Mouse (Mus musculus): ENCODE measurements around the gene Tmem140. TPM values are rescaled to one million over a fixed set of nuclear protein-coding genes. Genes with fewer than 3 reads are reported as not detected.

Gene Tmem140
- polyA plus RNA-seq (2014; fragmentation: Illumina TruSeq; extraction: RNeasy Lipid Tissue Mini Kit (QIAGEN cat#74804); ENCODE audit: low read depth, low replicate concordance), result 20.6 TPM

GRCm38 (mm10) chr6:34862791-34863403 lies at the start of gene Tmem140:
Gene Tmem140 (plus strand): TSS chr6:34863146.

DNA sequence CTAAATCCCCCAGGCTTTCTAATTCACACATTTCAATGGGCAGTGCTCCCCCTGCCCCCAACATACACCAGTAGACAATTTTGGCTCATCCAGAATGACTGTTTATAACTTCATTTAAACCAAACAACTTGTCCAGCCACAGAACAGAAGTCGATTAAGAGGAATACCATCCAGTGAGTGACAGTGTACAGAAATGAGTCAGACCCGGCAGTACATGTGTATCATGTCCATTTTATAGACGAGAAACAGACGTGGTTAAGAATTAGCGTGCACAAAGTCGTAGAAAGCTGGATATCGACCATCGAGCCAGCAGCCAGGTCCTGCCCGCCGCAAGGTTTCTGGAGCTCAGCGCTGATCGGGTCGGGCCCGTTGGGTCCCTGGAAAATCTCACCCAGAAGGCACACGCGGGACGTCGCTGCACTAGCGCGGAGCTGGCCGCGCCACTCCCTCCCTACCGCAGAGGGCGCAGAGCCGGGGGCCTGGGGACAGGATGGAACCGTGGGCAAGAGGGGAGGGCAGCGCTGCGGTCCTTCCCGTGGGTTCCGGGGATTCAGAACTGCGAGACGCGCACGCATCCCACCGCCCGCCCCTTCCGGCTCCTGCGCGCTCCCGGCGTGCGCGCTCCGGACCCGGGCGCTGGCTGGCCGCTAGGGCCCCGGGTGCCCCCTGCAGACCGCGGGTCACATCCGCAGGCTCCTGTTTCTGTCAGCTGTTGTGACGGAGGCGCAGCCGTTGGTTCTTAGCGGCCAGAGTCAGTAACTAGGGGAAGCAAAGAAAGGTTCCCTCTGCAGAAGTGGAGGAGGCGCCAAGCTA lies 14.8 kb downstream of the Tmem140 start, which contains the start of gene Cyren:
TSS of gene Cyren (minus strand) at position 552 of the 813 bp plus-strand sequence.

DNA sequence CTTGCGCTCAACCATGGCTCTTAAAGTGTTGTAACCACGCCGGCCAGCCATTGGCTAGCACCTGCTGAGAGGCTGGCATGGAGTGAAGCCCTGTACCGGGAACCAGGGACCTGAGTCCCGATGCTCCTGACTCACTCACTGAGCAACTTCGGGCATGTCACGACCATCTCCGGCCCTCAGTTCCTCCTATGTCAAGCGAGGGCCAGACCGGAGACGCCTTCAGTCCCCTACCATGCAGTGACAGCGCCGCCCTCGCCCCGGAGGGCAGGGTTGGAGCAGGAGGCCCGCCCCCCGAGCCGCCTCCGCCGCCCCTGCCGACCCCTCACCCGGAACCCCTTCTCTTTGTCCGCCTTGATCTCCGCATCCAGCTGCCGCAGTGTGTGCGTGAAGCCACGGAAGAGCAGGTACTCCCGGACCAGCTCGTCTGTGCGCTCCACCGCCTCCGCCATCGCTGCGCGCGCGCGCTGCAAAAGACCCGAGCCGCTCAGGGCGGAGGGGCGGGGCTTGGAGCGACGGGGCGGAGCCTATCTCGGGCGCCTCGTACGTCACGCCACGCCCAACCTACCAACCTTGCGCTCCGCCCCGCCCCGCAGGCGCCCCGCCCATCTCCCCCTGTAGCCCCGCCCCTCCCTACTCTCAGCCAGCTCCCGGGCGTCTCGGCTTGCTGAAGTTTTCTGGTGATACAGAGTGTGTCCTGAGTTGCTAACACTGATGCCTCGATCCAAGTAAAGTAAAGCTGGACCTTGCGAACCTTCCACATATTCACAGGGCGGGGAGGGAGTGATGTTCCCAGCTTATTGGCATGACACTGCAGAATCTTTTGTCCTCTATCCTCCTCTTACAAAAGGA lies 47.6 kb downstream of the Tmem140 start, which contains the start of gene Wdr91:
TSS of gene Wdr91 (minus strand) at position 506 of the 849 bp plus-strand sequence.

GRCm38 (mm10) chr6:34919956-34920355 lies 57.0 kb downstream of the Tmem140 start, which contains the start of gene Stra8:
Gene Stra8 (plus strand): TSS chr6:34920163.

Other genes starting within 250 kb of the Tmem140 start
- gene Agbl3, start 82.7 kb upstream of the Tmem140 start, polyA plus RNA-seq (2014; fragmentation: Illumina TruSeq; extraction: RNeasy Lipid Tissue Mini Kit (QIAGEN cat#74804); ENCODE audit: low read depth, low replicate concordance), result 29.0 TPM
- gene Cyren, start 14.9 kb downstream of the Tmem140 start, polyA plus RNA-seq (2014; fragmentation: Illumina TruSeq; extraction: RNeasy Lipid Tissue Mini Kit (QIAGEN cat#74804); ENCODE audit: low read depth, low replicate concordance), result 2.6 TPM
- gene Wdr91, start 47.7 kb downstream of the Tmem140 start, polyA plus RNA-seq (2014; fragmentation: Illumina TruSeq; extraction: RNeasy Lipid Tissue Mini Kit (QIAGEN cat#74804); ENCODE audit: low read depth, low replicate concordance), result 4.4 TPM
- not detected for gene Stra8, start 57.0 kb downstream of the Tmem140 start, polyA plus RNA-seq (2014; fragmentation: Illumina TruSeq; extraction: RNeasy Lipid Tissue Mini Kit (QIAGEN cat#74804); ENCODE audit: low read depth, low replicate concordance)
- gene Slc23a4, start 125.3 kb downstream of the Tmem140 start, polyA plus RNA-seq (2014; fragmentation: Illumina TruSeq; extraction: RNeasy Lipid Tissue Mini Kit (QIAGEN cat#74804); ENCODE audit: low read depth, low replicate concordance), result not detected

Measured in adrenal gland, adult 10 weeks (tissue).